Mouse (Mus musculus): Measurements from ENCODE around the gene Apold1.

Apold1 gene

GRCm38 (mm10) chr6:134976628-134977027 is 4.9 kb upstream of the Apold1 start:
- DNase-seq = peak in 1 of 2 experiments; percentile 33

- DNase-seq = peak; percentile 93 to 96
These were observed 2.2 kb downstream of the Apold1 start for GRCm38 (mm10) chr6:134983529-134984370.

- DNase-seq = peak; percentile 59 to 60
These were observed 3.2 kb downstream of the Apold1 start for GRCm38 (mm10) chr6:134984748-134985147.

- no peak for DNase-seq
These were observed 6.9 kb downstream of the Apold1 start for GRCm38 (mm10) chr6:134988377-134988776.

GRCm38 (mm10) chr6:134990674-134991073 is 9.2 kb downstream of the Apold1 start:
- DNase-seq = no peak

- DNase-seq = no peak
These were observed 12.6 kb downstream of the Apold1 start for GRCm38 (mm10) chr6:134994031-134994651.

- DNase-seq = no peak
These were observed 13.5 kb downstream of the Apold1 start for GRCm38 (mm10) chr6:134994985-134995384.

GRCm38 (mm10) chr6:134996918-134997317 is 15.4 kb downstream of the Apold1 start:
- no peak for DNase-seq

GRCm38 (mm10) chr6:134998076-134998475 is 16.6 kb downstream of the Apold1 start:
- no peak for DNase-seq

GRCm38 (mm10) chr6:134998781-134999180 is 17.3 kb downstream of the Apold1 start:
- no peak for DNase-seq

GRCm38 (mm10) chr6:135000272-135000671 is 18.8 kb downstream of the Apold1 start:
- DNase-seq = no peak

- no peak for DNase-seq
These were observed 20.5 kb downstream of the Apold1 start for GRCm38 (mm10) chr6:135001991-135002390.

GRCm38 (mm10) chr6:135006372-135006771 is 24.9 kb downstream of the Apold1 start:
- no peak for DNase-seq

- DNase-seq = peak; percentile 97
These were observed 29.7 kb downstream of the Apold1 start, which contains the start of gene Ddx47 for GRCm38 (mm10) chr6:135011048-135011733. Gene Ddx47, plus strand, starts transcription at chr6:135011612.

GRCm38 (mm10) chr6:135011734-135012116 is 30.2 kb downstream of the Apold1 start:
- no peak for DNase-seq

- DNase-seq = no peak
These were observed 35.7 kb downstream of the Apold1 start for GRCm38 (mm10) chr6:135017211-135017610.

- DNase-seq = no peak
These were observed 38.0 kb downstream of the Apold1 start for GRCm38 (mm10) chr6:135019564-135019963.

GRCm38 (mm10) chr6:135021633-135022032 is 40.1 kb downstream of the Apold1 start:
- DNase-seq = no peak

- DNase-seq = no peak
These were observed 41.9 kb downstream of the Apold1 start for GRCm38 (mm10) chr6:135023379-135023778.

- DNase-seq = no peak
These were observed 43.4 kb downstream of the Apold1 start for GRCm38 (mm10) chr6:135024781-135025420.

GRCm38 (mm10) chr6:135026232-135026631 is 44.7 kb downstream of the Apold1 start:
- peak; percentile 34 to 43 for DNase-seq

- peak in 1 of 2 experiments; percentile 21 for DNase-seq
These were observed 45.2 kb downstream of the Apold1 start for GRCm38 (mm10) chr6:135026755-135027154.

- no peak for DNase-seq
These were observed 47.7 kb downstream of the Apold1 start for GRCm38 (mm10) chr6:135029246-135029645.
